Mouse (Mus musculus) olfactory bulb, adult 2 months (tissue): ENCODE data around the gene Selplg.

Experiments used
- CTCF ChIP-seq: fragments of 200-500 bp; IDR thresholded peaks from 2 replicates; pipeline ENCODE4 v1.5.1; 2012; ENCODE audit warnings: low read depth, mild to moderate bottlenecking, low read length, moderate library complexity; ENCODE audit not compliant: insufficient read depth
- POLR2A ChIP-seq: fragments of 200-500 bp; IDR thresholded peaks from 2 replicates; pipeline ENCODE4 v1.6.1; 2012; ENCODE audit warnings: mild to moderate bottlenecking, low read depth, low read length, moderate library complexity; ENCODE audit not compliant: insufficient read depth

GRCm38 (mm10) chr5:113780763-113781162 lies 51.7 kb downstream of the Selplg start:
- TF ChIP-seq POLR2A (no peak), CTCF (no peak)
